Comparison of ENCODE assay signal across 22 mouse cellular contexts in genomic region chr14:110115578-110115977, GRCm38 (mm10).
DNase-seq lines count a peak whose midpoint lies in the region; ATAC-seq and TF ChIP-seq lines count a peak whose summit lies in the region.
"Had no signal": no experiment of that assay in that cellular context is flagged by ENCODE, and none has a peak within 500 bp of the region (broad histone marks: within the 10 kb centered on the region; RNA-seq: fewer than 3 reads in every experiment).

No protein-coding gene starts in this region.

- H3K4me3 ChIP-seq in embryonic facial prominence, embryonic 14.5 days (ENCODE audit: low read depth, low read length) = no peak overlapping the region
- H3K4me3 ChIP-seq in embryonic facial prominence, embryonic 10.5 days = no peak overlapping the region
- H3K4me3 ChIP-seq in forebrain, postnatal 0 days (ENCODE audit: low read depth, low read length) = no peak overlapping the region
- H3K4me3 ChIP-seq in forebrain, embryonic 15.5 days = no peak overlapping the region
- no peak overlapping the region for H3K4me3 ChIP-seq in limb, embryonic 13.5 days
- H3K4me3 ChIP-seq in midbrain, embryonic 11.5 days (ENCODE audit: low read depth, low read length) = no peak overlapping the region
- H3K4me3 ChIP-seq: embryonic facial prominence, embryonic 13.5 days had no signal

- TF ChIP-seq CTCF in forebrain, postnatal 0 days (IDR thresholded peaks at IDR 0.05; ENCODE audit: low read depth) = no peak

- H3K27me3 ChIP-seq in embryonic facial prominence, embryonic 14.5 days (replicated peaks; ENCODE audit: control insufficient read depth, insufficient read depth, low read length) = no peaks in the 10 kb centered on the region
- no peaks in the 10 kb centered on the region for H3K27me3 ChIP-seq in embryonic facial prominence, embryonic 10.5 days (replicated peaks; ENCODE audit: low read depth, poor library complexity, severe bottlenecking)
- no peaks in the 10 kb centered on the region for H3K27me3 ChIP-seq in forebrain, postnatal 0 days (ENCODE audit: insufficient read depth, low read length)
- H3K27me3 ChIP-seq in forebrain, embryonic 15.5 days = no peaks in the 10 kb centered on the region
- no peaks in the 10 kb centered on the region for H3K27me3 ChIP-seq in limb, embryonic 13.5 days
- no peaks in the 10 kb centered on the region for H3K27me3 ChIP-seq in midbrain, embryonic 11.5 days (ENCODE audit: control insufficient read depth, insufficient read depth, low read length)
- H3K27me3 ChIP-seq: CH12.LX; embryonic facial prominence, embryonic 13.5 days; Patski had no signal

- no peaks in the 10 kb centered on the region for H3K9me3 ChIP-seq in embryonic facial prominence, embryonic 14.5 days (ENCODE audit: control insufficient read depth, low read length)
- H3K9me3 ChIP-seq in embryonic facial prominence, embryonic 10.5 days = no peaks in the 10 kb centered on the region
- no peaks in the 10 kb centered on the region for H3K9me3 ChIP-seq in forebrain, postnatal 0 days (ENCODE audit: low read length)
- H3K9me3 ChIP-seq in forebrain, embryonic 15.5 days = no peaks in the 10 kb centered on the region
- H3K9me3 ChIP-seq in limb, embryonic 13.5 days = no peaks in the 10 kb centered on the region
- no peaks in the 10 kb centered on the region for H3K9me3 ChIP-seq in midbrain, embryonic 11.5 days (ENCODE audit: control insufficient read depth, low read length)
- H3K9me3 ChIP-seq: embryonic facial prominence, embryonic 13.5 days had no signal

- H3K4me2 ChIP-seq in embryonic facial prominence, embryonic 14.5 days (ENCODE audit: low read depth, low read length) = no peak overlapping the region
- H3K4me2 ChIP-seq in forebrain, postnatal 0 days (ENCODE audit: low read depth) = no peak overlapping the region
- H3K4me2 ChIP-seq in forebrain, embryonic 15.5 days (replicated peaks) = no peak overlapping the region
- H3K4me2 ChIP-seq in limb, embryonic 13.5 days (replicated peaks) = no peak overlapping the region
- H3K4me2 ChIP-seq in midbrain, embryonic 11.5 days = no peak overlapping the region
- H3K4me2 ChIP-seq: embryonic facial prominence, embryonic 13.5 days had no signal

- ATAC-seq in embryonic facial prominence, embryonic 14.5 days (ENCODE audit: low read depth) = no peak
- peak; percentile 59; the same call in 1 of the 2 replicates for ATAC-seq in forebrain, postnatal 0 days
- ATAC-seq in forebrain, embryonic 15.5 days (replicated peaks) = no peak
- ATAC-seq in limb, embryonic 13.5 days (ENCODE audit: low FRiP score, low read depth) = peak; percentile 86
- no peak for ATAC-seq in midbrain, embryonic 11.5 days (ENCODE audit: low FRiP score)
- ATAC-seq: activated CD4-positive, CD25-positive, alpha-beta regulatory T cell, adult 4 months; CD4-positive, CD25-positive, alpha-beta regulatory T cell, adult 4 months; forebrain, embryonic 14.5 days; Patski had no signal

- H3K4me1 ChIP-seq in embryonic facial prominence, embryonic 14.5 days (ENCODE audit: control insufficient read depth, insufficient read depth, low read length) = no peaks in the 10 kb centered on the region
- H3K4me1 ChIP-seq in embryonic facial prominence, embryonic 10.5 days = no peaks in the 10 kb centered on the region
- no peaks in the 10 kb centered on the region for H3K4me1 ChIP-seq in forebrain, postnatal 0 days (ENCODE audit: insufficient read depth)
- no peaks in the 10 kb centered on the region for H3K4me1 ChIP-seq in forebrain, embryonic 15.5 days
- peaks cover 5% of the 10 kb centered on the region; the same call in 1 of the 2 replicates for H3K4me1 ChIP-seq in limb, embryonic 13.5 days
- no peaks in the 10 kb centered on the region for H3K4me1 ChIP-seq in midbrain, embryonic 11.5 days (ENCODE audit: control insufficient read depth, insufficient read depth, low read length)
- H3K4me1 ChIP-seq: embryonic facial prominence, embryonic 13.5 days had no signal

- DNase-seq in embryonic facial prominence, embryonic 14.5 days (ENCODE audit: low spot score) = peak; percentile 40
- DNase-seq in embryonic facial prominence, embryonic 10.5 days (ENCODE audit: low spot score) = no peak
- DNase-seq in forebrain, postnatal 0 days = no peak
- DNase-seq in midbrain, embryonic 11.5 days (ENCODE audit: low spot score, missing footprints) = no peak
- DNase-seq: adrenal gland, adult 8-10 months; adrenal gland, postnatal 14 days; adrenal gland, postnatal 36 days; B cell, adult 2 months; cerebellum, adult 11-12 months; cerebellum, adult 2 months; cerebellum, adult 9-10 months; cerebellum, postnatal 10 days; cerebellum, postnatal 25 days had no signal

- H3K9ac ChIP-seq in embryonic facial prominence, embryonic 14.5 days (ENCODE audit: low read depth, low read length) = no peak overlapping the region
- H3K9ac ChIP-seq in forebrain, postnatal 0 days = no peak overlapping the region
- H3K9ac ChIP-seq in forebrain, embryonic 15.5 days (replicated peaks) = no peak overlapping the region
- no peak overlapping the region for H3K9ac ChIP-seq in limb, embryonic 13.5 days
- no peak overlapping the region for H3K9ac ChIP-seq in midbrain, embryonic 11.5 days (ENCODE audit: low read length)
- H3K9ac ChIP-seq: embryonic facial prominence, embryonic 13.5 days had no signal

- no peaks in the 10 kb centered on the region for H3K36me3 ChIP-seq in embryonic facial prominence, embryonic 14.5 days (ENCODE audit: control insufficient read depth, insufficient read depth, low read length)
- no peaks in the 10 kb centered on the region for H3K36me3 ChIP-seq in embryonic facial prominence, embryonic 10.5 days (replicated peaks)
- H3K36me3 ChIP-seq in forebrain, postnatal 0 days (ENCODE audit: insufficient read depth) = no peaks in the 10 kb centered on the region
- no peaks in the 10 kb centered on the region for H3K36me3 ChIP-seq in forebrain, embryonic 15.5 days
- no peaks in the 10 kb centered on the region for H3K36me3 ChIP-seq in limb, embryonic 13.5 days
- no peaks in the 10 kb centered on the region for H3K36me3 ChIP-seq in midbrain, embryonic 11.5 days (ENCODE audit: control insufficient read depth, insufficient read depth, low read length)
- H3K36me3 ChIP-seq: embryonic facial prominence, embryonic 13.5 days; G1E had no signal

- no peak overlapping the region for H3K27ac ChIP-seq in embryonic facial prominence, embryonic 14.5 days (replicated peaks; ENCODE audit: low read depth, low read length)
- H3K27ac ChIP-seq in embryonic facial prominence, embryonic 10.5 days (replicated peaks) = no peak overlapping the region
- no peak overlapping the region for H3K27ac ChIP-seq in forebrain, postnatal 0 days (ENCODE audit: low read depth, low read length)
- no peak overlapping the region for H3K27ac ChIP-seq in forebrain, embryonic 15.5 days (replicated peaks)
- H3K27ac ChIP-seq in limb, embryonic 13.5 days = no peak overlapping the region
- no peak overlapping the region for H3K27ac ChIP-seq in midbrain, embryonic 11.5 days (ENCODE audit: low read depth, low read length)
- H3K27ac ChIP-seq: embryonic facial prominence, embryonic 13.5 days had no signal

- 61% methylated on average over 4 of the region's 4 CpGs for WGBS in embryonic facial prominence, embryonic 14.5 days
- 88% methylated on average over 4 of the region's 4 CpGs for WGBS in embryonic facial prominence, embryonic 10.5 days
- WGBS in forebrain, postnatal 0 days = 72% methylated on average over 4 of the region's 4 CpGs
- 70% methylated on average over 4 of the region's 4 CpGs for WGBS in forebrain, embryonic 15.5 days
- 40% methylated on average over 4 of the region's 4 CpGs for WGBS in limb, embryonic 13.5 days
- 93% methylated on average over 4 of the region's 4 CpGs for WGBS in midbrain, embryonic 11.5 days

Comparison
In these comparisons a context has a peak if more than half of its experiments do, and no peak if none do; other contexts are left out.
1. ATAC-seq: peak in forebrain, postnatal 0 days (single experiment) and limb, embryonic 13.5 days (single experiment); none in embryonic facial prominence, embryonic 14.5 days (single experiment), forebrain, embryonic 15.5 days (single experiment) and midbrain, embryonic 11.5 days (single experiment).